Mouse (Mus musculus) liver, adult 2 months (tissue): ENCODE measurements at regions not wholly inside any gene's neighbourhood (a gene's known extent, or its start where the extent isn't known, plus 50 kb on each side); places are given as distances from the start of the nearest gene placed in this dataset.

Experiments used
- CTCF ChIP-seq: fragments of 200-500 bp; IDR thresholded peaks from 2 replicates; pipeline ENCODE4 v1.5.1; 2011; ENCODE audit warnings: low read depth, low read length, control low read depth
- POLR2A ChIP-seq: fragments of 200-500 bp; IDR thresholded peaks from 2 replicates; pipeline ENCODE4 v1.6.1; 2011; ENCODE audit warnings: low read length, control low read depth; ENCODE audit not compliant: insufficient read depth; ENCODE audit errors: extremely low read depth

DNA sequence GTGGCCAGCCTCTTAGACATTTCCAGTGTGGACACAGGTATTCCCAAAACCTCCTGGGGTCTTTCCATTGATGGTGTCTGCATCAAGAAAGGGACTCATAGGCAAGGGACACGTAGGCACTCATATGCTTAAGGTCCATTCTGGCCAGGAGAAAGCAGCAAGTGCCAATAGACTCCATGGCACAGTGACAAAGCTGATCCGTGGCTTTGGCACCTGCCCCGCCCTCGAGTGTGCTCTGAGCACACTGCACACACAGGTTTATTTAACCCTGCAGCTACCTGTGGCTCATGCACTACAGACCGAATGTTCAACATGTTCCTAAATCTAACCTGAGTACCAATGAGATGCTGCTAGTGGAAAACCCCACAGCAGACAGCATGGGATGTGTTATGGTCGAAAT lies 192.1 kb upstream of the Irx5 start:
- TF ChIP-seq CTCF = no peak
- no peak for TF ChIP-seq POLR2A
